Mouse (Mus musculus): Measurements from ENCODE around the gene Ppp1r12b. TPM values are rescaled to one million over a fixed set of nuclear protein-coding genes. Genes with fewer than 3 reads are reported as not detected.

Gene Ppp1r12b
- 18.0 and 19.3 TPM in 2 replicates for polyA plus RNA-seq (2015; fragmentation: Nextera tagmentation; extraction: Ambion mirVana)

DNA sequence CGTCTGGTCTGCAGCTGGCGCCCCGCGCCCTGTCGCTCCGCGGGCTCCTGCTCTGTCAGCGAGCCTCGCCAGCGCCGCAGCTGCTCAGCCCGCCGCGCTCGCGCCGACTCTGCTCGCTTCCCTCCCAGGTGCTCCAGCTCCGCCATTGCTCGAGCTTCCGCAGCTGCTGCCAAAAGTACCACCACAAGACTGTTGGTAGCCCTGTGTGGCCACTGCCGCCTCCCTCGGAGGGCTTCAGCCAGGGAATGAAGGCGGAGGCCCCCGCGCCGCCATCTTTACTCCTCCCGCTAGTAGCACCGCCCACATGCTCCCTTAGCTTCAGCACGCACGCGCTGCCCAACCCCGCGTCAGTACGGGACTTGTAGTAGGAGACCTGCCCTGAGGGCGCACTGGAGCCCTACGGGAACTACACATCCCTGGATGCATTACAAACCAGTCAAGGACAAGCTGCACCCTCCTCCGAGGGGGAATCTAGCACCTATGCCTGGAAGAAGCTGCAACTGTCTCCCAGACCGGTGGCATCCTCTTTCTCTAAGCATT lies at the start of gene Ppp1r12b:
Gene Ppp1r12b, minus strand, starts transcription at position 306 of the 540 bp plus-strand sequence.
- H3K27ac ChIP-seq: peak within 1 kb of the TSS; percentile 87
- H3K4me1 ChIP-seq (replicated peaks): peaks cover 5% of the 10 kb centered on the region; the same call in 1 of the 2 replicates
- H3K36me3 ChIP-seq: no peaks in the 10 kb centered on the region
- peak within 1 kb of the TSS; percentile 88 for H3K9ac ChIP-seq
- peak within 1 kb of the TSS; percentile 83 for H3K4me2 ChIP-seq (replicated peaks)
- no peaks in the 10 kb centered on the region for H3K27me3 ChIP-seq (replicated peaks)
- no peaks in the 10 kb centered on the region for H3K9me3 ChIP-seq
- ATAC-seq: peak; percentile 99
- H3K4me3 ChIP-seq (replicated peaks): peak within 1 kb of the TSS; percentile 94
- WGBS: under 1% methylated on average over 39 of the region's 39 CpGs

DNA sequence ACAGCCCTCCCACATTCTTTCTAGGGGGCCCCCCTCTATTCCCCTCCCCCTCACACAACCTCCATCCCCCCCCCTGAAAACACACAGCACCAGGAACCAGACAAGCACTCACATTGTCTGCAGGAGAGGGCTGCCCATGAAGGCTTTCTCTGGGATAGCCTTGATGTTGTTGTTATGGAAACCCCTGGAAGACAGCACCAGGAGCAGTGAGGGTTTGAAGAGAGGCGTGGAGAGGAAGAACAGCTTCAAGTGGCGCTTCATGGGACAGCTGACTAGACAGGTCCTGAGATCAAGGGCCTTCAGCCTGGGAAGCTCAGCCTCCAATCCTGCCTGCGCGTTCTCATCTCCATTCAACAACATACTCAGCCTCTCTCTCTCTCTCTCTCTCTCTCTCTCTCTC lies 47.6 kb upstream of the Ppp1r12b start:
- Histone ChIP-seq H3K4me1 (replicated peaks) (no peaks in the 10 kb centered on the region), H3K27ac (no peak overlapping the region), H3K9ac (no peak overlapping the region), H3K36me3 (no peaks in the 10 kb centered on the region), H3K9me3 (no peaks in the 10 kb centered on the region), H3K27me3 (replicated peaks) (no peaks in the 10 kb centered on the region), H3K4me2 (replicated peaks) (no peak overlapping the region), H3K4me3 (replicated peaks) (no peak overlapping the region)
- WGBS: 45% methylated on average over 4 of the region's 4 CpGs
- ATAC-seq: no peak

DNA sequence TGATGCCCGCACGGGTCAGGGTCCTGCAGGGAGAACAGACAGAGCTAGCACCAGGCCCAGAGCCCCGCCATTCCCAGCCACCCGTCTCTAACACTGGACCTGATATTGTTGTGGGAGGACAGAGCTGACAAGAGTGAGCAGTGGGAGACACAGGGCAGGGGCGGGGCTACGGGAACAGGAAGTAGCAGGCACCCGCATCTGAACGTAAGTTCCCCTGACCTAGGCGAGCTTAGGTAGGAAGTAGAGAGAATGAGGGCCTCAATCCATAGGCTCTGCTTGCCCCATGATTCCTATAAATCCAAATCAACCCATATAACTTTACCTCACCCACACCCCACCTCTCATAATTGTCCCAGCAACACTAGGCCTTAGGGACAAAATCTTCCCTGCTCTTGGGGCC lies 44.8 kb upstream of the Ppp1r12b start:
- no peak for ATAC-seq
- H3K4me3 ChIP-seq (replicated peaks): no peak overlapping the region
- no peaks in the 10 kb centered on the region for H3K36me3 ChIP-seq
- no peak overlapping the region for H3K4me2 ChIP-seq (replicated peaks)
- H3K9me3 ChIP-seq: no peaks in the 10 kb centered on the region
- no peak overlapping the region for H3K9ac ChIP-seq
- H3K4me1 ChIP-seq (replicated peaks): no peaks in the 10 kb centered on the region
- no peak overlapping the region for H3K27ac ChIP-seq
- WGBS: 75% methylated on average over 9 of the region's 9 CpGs
- H3K27me3 ChIP-seq (replicated peaks): no peaks in the 10 kb centered on the region; the same call in 1 of the 2 replicates

DNA sequence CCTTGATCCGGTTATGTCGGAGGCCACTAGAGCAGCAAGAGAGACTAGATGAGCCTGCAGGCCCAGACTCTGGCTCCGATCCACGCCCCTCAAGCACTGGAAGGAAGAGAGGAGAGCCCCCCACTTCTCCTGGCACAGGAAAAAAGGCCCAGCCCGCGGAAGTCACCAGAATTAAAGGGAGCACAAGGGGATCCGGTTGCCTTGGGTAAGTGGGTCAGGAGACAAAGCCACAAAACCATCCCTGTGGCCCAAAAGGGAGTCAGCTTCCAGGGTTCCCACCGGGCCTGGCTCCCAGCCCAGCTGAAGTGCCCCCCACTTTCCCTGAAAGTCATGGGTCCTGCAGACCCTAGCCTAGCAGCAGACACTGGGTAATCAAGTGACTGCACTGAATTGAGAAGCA lies 42.5 kb upstream of the Ppp1r12b start:
- H3K9me3 ChIP-seq: no peaks in the 10 kb centered on the region
- WGBS: 82% methylated on average over 8 of the region's 8 CpGs
- H3K27me3 ChIP-seq (replicated peaks): no peaks in the 10 kb centered on the region; the same call in 1 of the 2 replicates

DNA sequence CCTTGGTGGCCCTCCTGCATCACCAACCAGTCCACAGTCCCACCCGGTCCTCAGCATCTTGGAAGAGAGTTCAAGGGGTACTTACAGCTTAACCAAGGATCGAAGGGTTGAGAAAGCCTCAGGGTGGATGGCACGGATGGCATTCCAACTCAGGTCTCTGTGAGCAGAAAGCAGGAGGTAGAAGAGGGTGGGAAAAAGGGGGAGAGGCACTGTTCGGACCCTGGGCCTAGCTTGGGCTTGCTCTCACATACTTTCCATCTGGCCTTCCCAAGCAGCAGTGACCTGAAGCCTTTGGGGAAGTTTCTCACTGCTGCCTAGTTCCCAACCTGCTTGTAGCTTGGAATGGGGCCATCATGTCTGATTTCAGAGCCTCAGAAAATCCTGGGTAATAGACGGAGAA lies 41.8 kb upstream of the Ppp1r12b start:
- 62% methylated on average over 5 of the region's 5 CpGs for WGBS
- ATAC-seq: no peak
- Histone ChIP-seq H3K27me3 (replicated peaks) (no peaks in the 10 kb centered on the region; the same call in 1 of the 2 replicates), H3K4me1 (replicated peaks) (no peaks in the 10 kb centered on the region), H3K36me3 (no peaks in the 10 kb centered on the region), H3K4me3 (replicated peaks) (no peak overlapping the region), H3K9ac (no peak overlapping the region), H3K27ac (no peak overlapping the region), H3K4me2 (replicated peaks) (no peak overlapping the region), H3K9me3 (no peaks in the 10 kb centered on the region)

More for the DNA sequence above, 42.5 kb upstream of the Ppp1r12b start:
- Histone ChIP-seq H3K36me3 (no peaks in the 10 kb centered on the region), H3K4me1 (replicated peaks) (no peaks in the 10 kb centered on the region), H3K27ac (no peak overlapping the region), H3K4me2 (replicated peaks) (no peak overlapping the region), H3K4me3 (replicated peaks) (no peak overlapping the region), H3K9ac (no peak overlapping the region)
- ATAC-seq: no peak

- Histone ChIP-seq H3K9me3 (no peaks in the 10 kb centered on the region), H3K4me2 (replicated peaks) (no peak overlapping the region), H3K4me3 (replicated peaks) (no peak overlapping the region), H3K36me3 (no peaks in the 10 kb centered on the region), H3K27ac (no peak overlapping the region), H3K9ac (no peak overlapping the region), H3K27me3 (replicated peaks) (no peaks in the 10 kb centered on the region; the same call in 1 of the 2 replicates), H3K4me1 (replicated peaks) (no peaks in the 10 kb centered on the region; the same call in 1 of the 2 replicates)
- WGBS: 85% methylated on average over 7 of the region's 7 CpGs
- no peak for ATAC-seq
Observed at GRCm38 (mm10) chr1:134996471-134996870, 40.7 kb upstream of the Ppp1r12b start.

- no peak overlapping the region for H3K4me2 ChIP-seq (replicated peaks)
- 15% methylated on average over 1 of the region's 1 CpGs for WGBS
- no peak overlapping the region for H3K4me3 ChIP-seq (replicated peaks)
- H3K9me3 ChIP-seq: no peaks in the 10 kb centered on the region
- H3K9ac ChIP-seq: no peak overlapping the region
- no peaks in the 10 kb centered on the region for H3K36me3 ChIP-seq
- H3K4me1 ChIP-seq (replicated peaks): no peaks in the 10 kb centered on the region; the same call in 1 of the 2 replicates
- ATAC-seq: no peak
- H3K27me3 ChIP-seq (replicated peaks): no peaks in the 10 kb centered on the region; the same call in 1 of the 2 replicates
- H3K27ac ChIP-seq: no peak overlapping the region
Observed at GRCm38 (mm10) chr1:134995954-134996353, 40.2 kb upstream of the Ppp1r12b start.

- Histone ChIP-seq H3K36me3 (no peaks in the 10 kb centered on the region), H3K27me3 (replicated peaks) (no peaks in the 10 kb centered on the region; the same call in 1 of the 2 replicates), H3K4me1 (replicated peaks) (no peaks in the 10 kb centered on the region; the same call in 1 of the 2 replicates), H3K4me2 (replicated peaks) (no peak overlapping the region), H3K4me3 (replicated peaks) (no peak overlapping the region), H3K27ac (no peak overlapping the region), H3K9me3 (no peaks in the 10 kb centered on the region), H3K9ac (no peak overlapping the region)
- 84% methylated on average over 4 of the region's 4 CpGs for WGBS
- ATAC-seq: no peak
Observed at GRCm38 (mm10) chr1:134995437-134995836, 39.7 kb upstream of the Ppp1r12b start.

DNA sequence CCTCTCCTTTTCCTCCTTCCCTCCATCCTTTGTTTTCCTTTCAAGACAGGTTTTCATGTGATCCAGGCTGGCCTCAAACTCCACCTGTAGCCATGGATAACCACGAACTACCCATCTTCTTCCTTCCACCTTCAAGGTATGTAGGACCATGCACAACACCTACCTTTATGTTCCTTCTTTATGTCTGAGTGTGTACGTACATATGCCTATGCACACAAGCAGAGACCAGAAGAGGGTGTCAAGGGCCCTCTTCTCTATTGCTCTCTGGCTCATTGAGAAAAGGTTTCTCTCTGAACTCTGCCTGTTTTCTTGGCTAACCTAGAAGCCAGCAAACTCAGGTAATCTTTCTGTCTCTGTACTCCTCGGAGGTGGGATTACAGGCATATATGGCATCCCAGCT lies 39.0 kb upstream of the Ppp1r12b start:
- Histone ChIP-seq H3K27ac (no peak overlapping the region), H3K4me2 (replicated peaks) (no peak overlapping the region), H3K27me3 (replicated peaks) (no peaks in the 10 kb centered on the region; the same call in 1 of the 2 replicates), H3K9me3 (no peaks in the 10 kb centered on the region), H3K36me3 (no peaks in the 10 kb centered on the region), H3K4me1 (replicated peaks) (no peaks in the 10 kb centered on the region; the same call in 1 of the 2 replicates), H3K9ac (no peak overlapping the region), H3K4me3 (replicated peaks) (no peak overlapping the region)
- no peak for ATAC-seq
- WGBS: 84% methylated on average over 3 of the region's 3 CpGs

- WGBS: 29% methylated on average over 8 of the region's 8 CpGs
- no peak for ATAC-seq
- H3K27me3 ChIP-seq (replicated peaks): peaks cover 4% of the 10 kb centered on the region; the same call in 1 of the 2 replicates
- H3K4me1 ChIP-seq (replicated peaks): peaks cover 8% of the 10 kb centered on the region
- no peak overlapping the region for H3K9ac ChIP-seq
- no peaks in the 10 kb centered on the region for H3K36me3 ChIP-seq
- H3K27ac ChIP-seq: no peak overlapping the region
- H3K4me3 ChIP-seq (replicated peaks): no peak overlapping the region
- no peak overlapping the region for H3K4me2 ChIP-seq (replicated peaks)
- H3K9me3 ChIP-seq: no peaks in the 10 kb centered on the region
Observed at GRCm38 (mm10) chr1:134992046-134992645, 36.4 kb upstream of the Ppp1r12b start.

GRCm38 (mm10) chr1:134989372-134989771 lies 33.6 kb upstream of the Ppp1r12b start:
- H3K36me3 ChIP-seq: no peaks in the 10 kb centered on the region
- WGBS: 8% methylated on average over 7 of the region's 7 CpGs

GRCm38 (mm10) chr1:134987962-134988341 lies 32.2 kb upstream of the Ppp1r12b start:
- Histone ChIP-seq H3K9me3 (no peaks in the 10 kb centered on the region), H3K4me3 (replicated peaks) (peak overlapping the region; percentile 38), H3K27me3 (replicated peaks) (0 out of 2 replicates have a peak, but pooled peaks cover 4% of the 10 kb centered on the region), H3K27ac (no peak overlapping the region), H3K4me2 (replicated peaks) (peak overlapping the region; percentile 89), H3K9ac (peak overlapping the region; percentile 30; the same call in 1 of the 2 replicates), H3K36me3 (no peaks in the 10 kb centered on the region), H3K4me1 (replicated peaks) (peaks cover 8% of the 10 kb centered on the region)
- 13% methylated on average over 14 of the region's 14 CpGs for WGBS
- ATAC-seq: peak; percentile 38

More at GRCm38 (mm10) chr1:134989372-134989771, 33.6 kb upstream of the Ppp1r12b start:
- Histone ChIP-seq H3K9ac (no peak overlapping the region), H3K4me1 (replicated peaks) (peaks cover 8% of the 10 kb centered on the region), H3K4me3 (replicated peaks) (no peak overlapping the region), H3K9me3 (no peaks in the 10 kb centered on the region), H3K4me2 (replicated peaks) (no peak overlapping the region), H3K27ac (no peak overlapping the region), H3K27me3 (replicated peaks) (0 out of 2 replicates have a peak, but pooled peaks cover 4% of the 10 kb centered on the region)
- ATAC-seq: no peak
